Mouse (Mus musculus) thymus, adult 2 months (tissue): ENCODE measurements at regions not wholly inside any gene's neighbourhood (a gene's known extent, or its start where the extent isn't known, plus 50 kb on each side); places are given as distances from the start of the nearest gene placed in this dataset.

Experiments
- DNase-seq: peaks from one replicate; pipeline ENCODE4 v3.0.0; 2021
- H3K27ac ChIP-seq: fragments of 200-500 bp; 2 replicates; pipeline ENCODE4 v1.5.1; 2012; ENCODE audit warnings: low read length, control low read depth; ENCODE audit not compliant: control insufficient read depth, insufficient read depth
- H3K27me3 ChIP-seq: fragments of 200-500 bp; 2 replicates; pipeline ENCODE4 v1.6.1; 2012; ENCODE audit warnings: mild to moderate bottlenecking, low read length, moderate library complexity, mixed read lengths; ENCODE audit not compliant: control insufficient read depth, insufficient read depth
- H3K36me3 ChIP-seq: fragments of 200-500 bp; 2 replicates; pipeline ENCODE4 v1.6.1; 2012; ENCODE audit warnings: mild to moderate bottlenecking, low read length, moderate library complexity; ENCODE audit not compliant: control insufficient read depth, insufficient read depth
- H3K4me1 ChIP-seq: fragments of 200-500 bp; replicated peaks from 2 replicates; pipeline ENCODE4 v1.6.1; 2012; ENCODE audit warnings: low read length; ENCODE audit not compliant: control insufficient read depth, insufficient read depth
- H3K4me3 ChIP-seq: fragments of 200-500 bp; 2 replicates; pipeline ENCODE4 v1.5.1; 2012; ENCODE audit warnings: mild to moderate bottlenecking, low read length, control low read depth, moderate library complexity; ENCODE audit not compliant: control insufficient read depth, insufficient read depth
- CTCF ChIP-seq: fragments of 200-500 bp; IDR thresholded peaks from 2 replicates; pipeline ENCODE4 v1.5.1; 2012; ENCODE audit warnings: mild to moderate bottlenecking, control low read depth, low read length, moderate library complexity, borderline replicate concordance; ENCODE audit not compliant: control insufficient read depth, poor library complexity, insufficient read depth; ENCODE audit errors: extremely low read depth
- POLR2A ChIP-seq: fragments of 200-500 bp; IDR thresholded peaks from 2 replicates; pipeline ENCODE4 v1.6.1; 2012; ENCODE audit warnings: mild to moderate bottlenecking, low read length, control low read depth, moderate library complexity; ENCODE audit not compliant: control insufficient read depth, poor library complexity, insufficient read depth; ENCODE audit errors: extremely low read depth
- WGBS: fragments of 180-500 bp; shearing (Covaris S2); methylation state at CpG from one replicate; pipeline ENCODE4 v1.1.7; 2018; 5-methylcytosine and 5-hydroxymethylcytosine counted together

- Histone ChIP-seq H3K27ac (no peak overlapping the region), H3K27me3 (no peaks in the 10 kb centered on the region), H3K4me1 (no peaks in the 10 kb centered on the region), H3K4me3 (no peak overlapping the region), H3K36me3 (no peaks in the 10 kb centered on the region)
- DNase-seq: no peak
- TF ChIP-seq CTCF (no peak), POLR2A (no peak)
- WGBS: 83% methylated on average over 10 of the region's 10 CpGs
Measured at GRCm38 (mm10) chr4:152832757-152833363, 355.2 kb upstream of the Kcnab2 start.

- no peaks in the 10 kb centered on the region for H3K4me1 ChIP-seq
- H3K27me3 ChIP-seq: no peaks in the 10 kb centered on the region
- H3K27ac ChIP-seq: no peak overlapping the region
- no peak overlapping the region for H3K4me3 ChIP-seq
- H3K36me3 ChIP-seq: no peaks in the 10 kb centered on the region
- 21% methylated on average over 7 of the region's 12 CpGs for WGBS
- DNase-seq: no peak
- TF ChIP-seq POLR2A (no peak), CTCF (no peak)
Measured at GRCm38 (mm10) chr4:152825185-152825584, 347.5 kb upstream of the Kcnab2 start.

GRCm38 (mm10) chr4:152816139-152816757 lies 338.6 kb upstream of the Kcnab2 start:
- no peak for DNase-seq
- H3K4me3 ChIP-seq: no peak overlapping the region
- no peaks in the 10 kb centered on the region for H3K4me1 ChIP-seq
- no peak overlapping the region for H3K27ac ChIP-seq
- TF ChIP-seq CTCF (no peak), POLR2A (no peak)
- WGBS: 35% methylated on average over 17 of the region's 17 CpGs
- no peaks in the 10 kb centered on the region for H3K36me3 ChIP-seq
- H3K27me3 ChIP-seq: no peaks in the 10 kb centered on the region

- Histone ChIP-seq H3K4me3 (no peak overlapping the region), H3K4me1 (no peaks in the 10 kb centered on the region), H3K36me3 (no peaks in the 10 kb centered on the region), H3K27me3 (no peaks in the 10 kb centered on the region), H3K27ac (no peak overlapping the region)
- 86% methylated on average over 7 of the region's 7 CpGs for WGBS
- no peak for DNase-seq
- TF ChIP-seq POLR2A (no peak), CTCF (no peak)
Measured at GRCm38 (mm10) chr4:152806611-152807010, 328.9 kb upstream of the Kcnab2 start.

- Histone ChIP-seq H3K4me3 (no peak overlapping the region), H3K36me3 (no peaks in the 10 kb centered on the region), H3K4me1 (no peaks in the 10 kb centered on the region), H3K27ac (no peak overlapping the region), H3K27me3 (no peaks in the 10 kb centered on the region)
- WGBS: 23% methylated on average over 10 of the region's 10 CpGs
- TF ChIP-seq POLR2A: no peak
- TF ChIP-seq CTCF: no peak
- no peak for DNase-seq
Measured at GRCm38 (mm10) chr4:152799392-152799791, 321.7 kb upstream of the Kcnab2 start.

- DNase-seq: no peak
- H3K27ac ChIP-seq: no peak overlapping the region
- no peaks in the 10 kb centered on the region for H3K27me3 ChIP-seq
- WGBS: 88% methylated on average over 7 of the region's 7 CpGs
- H3K4me1 ChIP-seq: no peaks in the 10 kb centered on the region
- no peak overlapping the region for H3K4me3 ChIP-seq
- no peak for TF ChIP-seq POLR2A
- no peak for TF ChIP-seq CTCF
- no peaks in the 10 kb centered on the region for H3K36me3 ChIP-seq
Measured at GRCm38 (mm10) chr4:152788431-152788830, 310.8 kb upstream of the Kcnab2 start.
